Mouse (Mus musculus): ENCODE results near the gene Matn1.

Gene Matn1

GRCm38 (mm10) chr4:130944112-130944511, at the start of gene Matn1:
TSS of gene Matn1 (plus strand) at chr4:130944385.
- no peak for DNase-seq (ENCODE audit: low spot score)

- DNase-seq (ENCODE audit: low spot score), result no peak
These were observed 48.5 kb upstream of the Matn1 start for GRCm38 (mm10) chr4:130895701-130896100.

GRCm38 (mm10) chr4:130896372-130896771, 47.8 kb upstream of the Matn1 start:
- DNase-seq (ENCODE audit: low spot score), result peak; percentile 62

GRCm38 (mm10) chr4:130899383-130899781, 44.8 kb upstream of the Matn1 start:
- DNase-seq (ENCODE audit: low spot score), result no peak

- no peak for DNase-seq (ENCODE audit: low spot score)
These were observed 44.3 kb upstream of the Matn1 start for GRCm38 (mm10) chr4:130899782-130900427.

- peak; percentile 54 for DNase-seq (ENCODE audit: low spot score)
These were observed 43.4 kb upstream of the Matn1 start for GRCm38 (mm10) chr4:130900746-130901145.

GRCm38 (mm10) chr4:130902289-130902781, 41.9 kb upstream of the Matn1 start:
- peak; percentile 69 for DNase-seq (ENCODE audit: low spot score)

- DNase-seq (ENCODE audit: low spot score), result no peak
These were observed 39.2 kb upstream of the Matn1 start for GRCm38 (mm10) chr4:130905025-130905424.

- no peak for DNase-seq (ENCODE audit: low spot score)
These were observed 38.3 kb upstream of the Matn1 start for GRCm38 (mm10) chr4:130905882-130906281.

GRCm38 (mm10) chr4:130906296-130906695, 37.9 kb upstream of the Matn1 start:
- DNase-seq (ENCODE audit: low spot score), result no peak

GRCm38 (mm10) chr4:130907200-130908069, 36.8 kb upstream of the Matn1 start:
- no peak for DNase-seq (ENCODE audit: low spot score)

GRCm38 (mm10) chr4:130908133-130908532, 36.1 kb upstream of the Matn1 start:
- DNase-seq (ENCODE audit: low spot score), result no peak

- DNase-seq (ENCODE audit: low spot score), result no peak
These were observed 34.9 kb upstream of the Matn1 start for GRCm38 (mm10) chr4:130909167-130909874.

GRCm38 (mm10) chr4:130910666-130911065, 33.5 kb upstream of the Matn1 start:
- DNase-seq (ENCODE audit: low spot score), result no peak

- DNase-seq (ENCODE audit: low spot score), result no peak
These were observed 31.6 kb upstream of the Matn1 start for GRCm38 (mm10) chr4:130912626-130913025.

- DNase-seq (ENCODE audit: low spot score), result no peak
These were observed 31.1 kb upstream of the Matn1 start, which contains the start of gene Laptm5 for GRCm38 (mm10) chr4:130913077-130913476. TSS of gene Laptm5 (plus strand) at chr4:130913125.

GRCm38 (mm10) chr4:130913511-130913910, 30.7 kb upstream of the Matn1 start:
- no peak for DNase-seq (ENCODE audit: low spot score)

GRCm38 (mm10) chr4:130914011-130914410, 30.2 kb upstream of the Matn1 start:
- DNase-seq (ENCODE audit: low spot score), result no peak

- no peak for DNase-seq (ENCODE audit: low spot score)
These were observed 29.7 kb upstream of the Matn1 start for GRCm38 (mm10) chr4:130914527-130914926.

- DNase-seq (ENCODE audit: low spot score), result no peak
These were observed 29.0 kb upstream of the Matn1 start for GRCm38 (mm10) chr4:130915006-130915667.

GRCm38 (mm10) chr4:130915668-130916035, 28.5 kb upstream of the Matn1 start:
- DNase-seq (ENCODE audit: low spot score), result no peak

GRCm38 (mm10) chr4:130916639-130917038, 27.5 kb upstream of the Matn1 start:
- no peak for DNase-seq (ENCODE audit: low spot score)
